Mouse (Mus musculus) forebrain, postnatal 0 days (tissue): ENCODE measurements at regions not wholly inside any gene's neighbourhood (a gene's known extent, or its start where the extent isn't known, plus 50 kb on each side); places are given as distances from the start of the nearest gene placed in this dataset.

Source experiments
- ATAC-seq: fragments of 200-750 bp; cut with Nextera tagmentation; 2 replicates; pipeline ENCODE4 v1.8.0; 2017; ENCODE audit warnings: mild to moderate bottlenecking, moderate library complexity
- DNase-seq: peaks from one replicate; pipeline ENCODE4 v3.0.0-alpha.2; 2015
- H3K27ac ChIP-seq: fragments of 300-500 bp; sonication (generic); 2 replicates; pipeline ENCODE4 v1.5.1; 2014; ENCODE audit warnings: low read depth, mild to moderate bottlenecking, antibody characterized with exemption, low read length, moderate library complexity, mixed read lengths
- H3K27me3 ChIP-seq: fragments of 300-500 bp; sonication (generic); 2 replicates; pipeline ENCODE4 v1.6.1; 2014; ENCODE audit warnings: mild to moderate bottlenecking, low read length, mixed read lengths; ENCODE audit not compliant: insufficient read depth
- H3K36me3 ChIP-seq: fragments of 300-500 bp; sonication (generic); 2 replicates; pipeline ENCODE4 v1.6.1; 2014; ENCODE audit warnings: mild to moderate bottlenecking, moderate library complexity; ENCODE audit not compliant: insufficient read depth
- H3K4me1 ChIP-seq: fragments of 300-500 bp; sonication (generic); 2 replicates; pipeline ENCODE4 v1.6.1; 2014; ENCODE audit warnings: antibody characterized with exemption; ENCODE audit not compliant: insufficient read depth
- H3K4me2 ChIP-seq: fragments of 300-500 bp; sonication (generic); 2 replicates; pipeline ENCODE4 v1.6.1; 2014; ENCODE audit warnings: low read depth, mild to moderate bottlenecking, moderate library complexity
- H3K4me3 ChIP-seq: fragments of 300-500 bp; sonication (generic); 2 replicates; pipeline ENCODE4 v1.5.1; 2014; ENCODE audit warnings: low read depth, low read length, mixed read lengths
- H3K9ac ChIP-seq: fragments of 300-500 bp; sonication (generic); 2 replicates; pipeline ENCODE4 v1.6.1; 2014; ENCODE audit warnings: mild to moderate bottlenecking
- H3K9me3 ChIP-seq: fragments of 300-500 bp; sonication (generic); 2 replicates; pipeline ENCODE4 v1.6.1; 2016; ENCODE audit warnings: low read length
- CTCF ChIP-seq: sonication (generic); IDR thresholded peaks from 2 replicates; pipeline ENCODE4 v1.5.1; 2016; ENCODE audit warnings: antibody characterized with exemption, control low read depth, low read depth
- WGBS: fragments of 180-500 bp; shearing (Covaris S2); extraction: QIAGEN DNeasy Blood & Tissue Kit; methylation state at CpG from one replicate; pipeline ENCODE4 v1.1.7; 2014; 5-methylcytosine and 5-hydroxymethylcytosine counted together

DNA sequence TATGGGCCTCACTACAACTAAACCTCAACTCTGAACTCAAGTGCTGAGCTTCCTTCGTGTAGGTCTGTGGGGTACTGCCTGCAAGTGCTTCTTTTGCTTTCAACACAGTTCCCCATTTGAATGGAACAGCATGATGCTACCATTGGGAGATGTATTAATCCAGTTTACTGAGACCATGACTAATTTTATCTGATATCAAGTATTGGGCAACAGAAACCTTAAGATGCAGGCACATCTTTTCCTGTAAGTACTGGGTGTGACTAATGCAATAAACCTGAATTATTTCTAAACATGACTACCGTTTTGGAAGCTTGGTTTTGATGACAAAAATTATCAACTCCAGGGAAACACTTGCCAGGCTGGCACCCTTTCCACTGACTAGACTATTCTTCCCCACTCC is 153.4 kb upstream of the Tent5a start:
- H3K9me3 ChIP-seq: no peaks in the 10 kb centered on the region
- H3K27me3 ChIP-seq: no peaks in the 10 kb centered on the region
- no peak overlapping the region for H3K9ac ChIP-seq
- 63% methylated on average over 2 of the region's 2 CpGs for WGBS
- ATAC-seq: no peak
- H3K4me1 ChIP-seq: no peaks in the 10 kb centered on the region
- H3K4me3 ChIP-seq: no peak overlapping the region
- no peak overlapping the region for H3K27ac ChIP-seq
- H3K36me3 ChIP-seq: no peaks in the 10 kb centered on the region
- no peak for DNase-seq
- no peak for TF ChIP-seq CTCF
- H3K4me2 ChIP-seq: no peak overlapping the region

DNA sequence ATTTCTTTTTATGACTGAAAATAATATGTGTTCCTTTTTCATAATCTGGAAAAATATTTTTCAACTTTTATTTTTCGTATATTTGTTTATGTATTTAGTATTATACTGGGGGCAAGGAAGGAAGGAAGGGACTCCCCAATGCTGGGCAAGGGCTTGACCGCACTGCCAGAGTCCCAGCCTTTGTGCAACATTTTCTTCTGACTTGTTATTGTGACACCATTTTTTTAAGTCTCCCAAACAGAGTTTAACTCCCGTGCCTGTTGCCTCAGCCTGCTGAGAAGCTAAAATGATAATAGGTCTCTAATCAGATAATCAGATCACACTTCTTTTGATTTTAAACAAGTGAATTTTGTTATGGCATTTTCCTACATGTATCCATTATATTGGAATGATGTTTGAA is 148.1 kb upstream of the Tent5a start:
- H3K36me3 ChIP-seq: no peaks in the 10 kb centered on the region
- no peak overlapping the region for H3K4me3 ChIP-seq
- no peaks in the 10 kb centered on the region for H3K27me3 ChIP-seq
- DNase-seq (no peak), ATAC-seq (no peak)
- no peak overlapping the region for H3K27ac ChIP-seq
- no peaks in the 10 kb centered on the region for H3K4me1 ChIP-seq
- no peak overlapping the region for H3K9ac ChIP-seq
- 51% methylated on average over 3 of the region's 3 CpGs for WGBS
- H3K4me2 ChIP-seq: no peak overlapping the region
- TF ChIP-seq CTCF: no peak
- no peaks in the 10 kb centered on the region for H3K9me3 ChIP-seq

DNA sequence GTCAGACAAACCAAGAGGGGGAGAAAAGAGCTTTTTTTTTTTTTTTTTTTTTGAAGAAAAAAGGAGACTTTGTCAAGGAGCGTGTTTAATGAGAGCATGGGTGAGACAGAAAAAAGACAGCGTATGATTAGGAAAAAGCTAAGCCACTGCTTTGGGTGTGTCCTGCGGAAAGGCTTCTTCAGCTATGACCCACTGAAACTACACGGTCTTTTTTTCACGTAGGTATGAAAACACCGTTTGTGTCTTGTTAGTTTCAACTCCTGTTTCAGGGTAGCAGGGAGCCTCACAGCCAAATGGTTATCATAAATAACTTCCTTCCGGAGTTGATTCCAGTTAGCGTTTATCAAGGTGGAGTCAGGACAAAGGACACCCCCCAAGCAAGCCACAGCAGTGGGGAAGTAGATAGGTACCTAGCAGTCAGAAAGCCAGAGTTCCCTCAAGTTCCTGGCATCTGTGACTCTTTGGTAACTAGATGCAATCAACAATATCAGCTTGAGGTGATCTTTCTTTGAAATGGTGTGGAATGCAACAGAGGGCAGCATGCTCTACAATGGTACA is 143.2 kb upstream of the Tent5a start:
- DNase-seq: no peak
- Histone ChIP-seq H3K4me3 (no peak overlapping the region), H3K27ac (no peak overlapping the region), H3K36me3 (no peaks in the 10 kb centered on the region), H3K4me2 (no peak overlapping the region), H3K27me3 (no peaks in the 10 kb centered on the region), H3K9me3 (no peaks in the 10 kb centered on the region), H3K9ac (no peak overlapping the region), H3K4me1 (no peaks in the 10 kb centered on the region)
- WGBS: 85% methylated on average over 8 of the region's 8 CpGs
- no peak for TF ChIP-seq CTCF
- no peak for ATAC-seq

DNA sequence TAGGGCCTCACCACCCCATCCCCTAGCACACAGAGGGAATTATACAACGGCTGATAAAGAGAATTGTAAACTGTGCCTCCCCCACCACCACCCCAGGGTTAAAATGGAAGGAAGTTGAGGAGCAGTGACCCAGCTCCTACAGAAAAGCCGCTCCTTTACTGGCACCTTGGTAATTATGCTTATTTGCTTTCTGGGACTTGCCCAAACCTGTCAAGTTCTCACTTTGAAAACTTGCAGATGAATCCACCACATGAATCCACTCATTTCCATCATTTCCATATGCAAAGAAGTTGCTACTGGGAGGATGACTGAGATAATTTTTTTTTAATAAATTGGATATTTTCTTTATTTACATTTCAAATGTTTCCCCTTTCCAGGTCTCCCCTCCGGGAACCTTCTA is 142.1 kb upstream of the Tent5a start:
- H3K27me3 ChIP-seq: no peaks in the 10 kb centered on the region
- H3K4me1 ChIP-seq: no peaks in the 10 kb centered on the region
- no peaks in the 10 kb centered on the region for H3K9me3 ChIP-seq
- no peak overlapping the region for H3K27ac ChIP-seq
- H3K9ac ChIP-seq: no peak overlapping the region
- DNase-seq (no peak), ATAC-seq (no peak)
- H3K4me2 ChIP-seq: no peak overlapping the region
- 71% methylated on average over 3 of the region's 3 CpGs for WGBS
- H3K4me3 ChIP-seq: no peak overlapping the region
- H3K36me3 ChIP-seq: no peaks in the 10 kb centered on the region
- no peak for TF ChIP-seq CTCF

GRCm38 (mm10) chr9:85466671-85467070 is 139.5 kb upstream of the Tent5a start:
- Histone ChIP-seq H3K4me3 (no peak overlapping the region), H3K4me1 (no peaks in the 10 kb centered on the region), H3K27me3 (no peaks in the 10 kb centered on the region), H3K36me3 (no peaks in the 10 kb centered on the region), H3K4me2 (no peak overlapping the region), H3K27ac (no peak overlapping the region), H3K9me3 (no peaks in the 10 kb centered on the region), H3K9ac (no peak overlapping the region)
- DNase-seq (no peak), ATAC-seq (no peak)
- 83% methylated on average over 5 of the region's 5 CpGs for WGBS
- TF ChIP-seq CTCF: no peak

DNA sequence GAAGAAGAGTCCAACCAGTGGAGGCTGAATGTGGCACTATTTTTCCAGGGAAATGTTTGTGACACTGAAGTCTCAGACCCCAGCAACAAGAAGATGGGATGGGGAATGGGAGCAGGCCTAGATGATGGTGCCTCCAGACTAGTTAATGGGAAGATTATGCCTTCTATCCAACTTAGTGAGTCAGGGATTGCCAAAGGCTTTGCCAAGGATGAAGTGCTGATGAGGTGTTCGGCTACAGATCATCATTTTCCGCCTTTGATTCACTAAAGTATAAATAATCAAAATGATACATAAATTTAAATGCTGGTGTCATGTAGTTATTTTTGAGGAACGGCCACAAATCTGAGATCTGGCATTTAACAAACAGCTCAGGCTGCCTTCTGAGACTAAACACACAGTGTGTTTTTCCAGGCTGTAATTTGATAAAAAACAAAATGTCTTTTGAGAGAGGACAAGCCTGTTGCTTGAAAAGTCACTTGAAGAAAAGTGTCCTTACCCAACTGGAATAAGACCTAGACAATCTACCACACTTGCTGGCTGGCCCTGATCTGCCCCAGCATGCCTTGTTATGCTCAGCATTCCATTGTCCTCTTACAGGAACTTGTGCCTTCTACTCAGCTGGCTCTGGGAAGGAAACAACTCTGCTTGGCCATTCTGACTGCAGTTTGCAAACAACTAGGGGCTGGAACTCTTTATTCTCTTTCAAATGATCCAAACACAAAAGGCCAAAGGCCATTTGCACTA is 132.1 kb upstream of the Tent5a start:
- TF ChIP-seq CTCF: no peak
- no peaks in the 10 kb centered on the region for H3K27me3 ChIP-seq
- H3K9me3 ChIP-seq: no peaks in the 10 kb centered on the region
- no peak overlapping the region for H3K27ac ChIP-seq
- ATAC-seq (no peak), DNase-seq (no peak)
- no peaks in the 10 kb centered on the region for H3K36me3 ChIP-seq
- no peaks in the 10 kb centered on the region for H3K4me1 ChIP-seq
- no peak overlapping the region for H3K4me2 ChIP-seq
- H3K9ac ChIP-seq: no peak overlapping the region
- WGBS: 88% methylated on average over 3 of the region's 3 CpGs
- H3K4me3 ChIP-seq: no peak overlapping the region

DNA sequence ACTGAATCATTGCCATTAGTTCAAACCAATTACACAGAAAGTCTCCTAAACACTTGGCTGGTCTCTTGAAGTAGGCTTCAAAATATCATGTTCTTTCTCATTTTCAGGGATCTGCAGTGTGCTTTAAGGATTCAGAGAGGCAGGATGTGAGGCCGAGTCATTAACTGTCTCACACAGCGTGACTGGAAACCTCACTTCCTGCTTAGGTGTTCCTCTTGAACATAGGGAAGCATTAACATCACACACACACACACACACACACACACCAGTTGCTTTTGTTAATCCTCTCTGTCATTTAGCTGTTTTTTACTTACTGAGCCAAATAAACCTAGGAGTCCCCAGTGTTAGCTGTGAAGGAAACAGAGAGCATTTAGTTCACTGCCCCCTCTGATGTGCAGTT is 131.2 kb upstream of the Tent5a start:
- Histone ChIP-seq H3K4me1 (no peaks in the 10 kb centered on the region), H3K4me2 (no peak overlapping the region), H3K27me3 (no peaks in the 10 kb centered on the region), H3K4me3 (no peak overlapping the region), H3K27ac (no peak overlapping the region), H3K9me3 (no peaks in the 10 kb centered on the region), H3K36me3 (no peaks in the 10 kb centered on the region), H3K9ac (no peak overlapping the region)
- DNase-seq: no peak
- no peak for TF ChIP-seq CTCF
- 89% methylated on average over 2 of the region's 2 CpGs for WGBS
- no peak for ATAC-seq
